Mouse (Mus musculus) brain, adult 10 weeks (tissue): ENCODE measurements around the gene Olfr223. TPM values are rescaled to one million over a fixed set of nuclear protein-coding genes. Genes with fewer than 3 reads are reported as not detected.

Experiments
- polyA plus RNA-seq: library from polyadenylated mRNA; stranded (reverse); fragments of 350-450 nt; fragmentation: Illumina TruSeq; extraction: RNeasy Lipid Tissue Mini Kit (QIAGEN cat#74804); gene quantifications from one replicate; pipeline ENCODE4 v1.2.3, GENCODE M21; 2015; ENCODE audit warnings: low read depth, low replicate concordance

The Olfr223 gene
- not detected for polyA plus RNA-seq

DNA sequence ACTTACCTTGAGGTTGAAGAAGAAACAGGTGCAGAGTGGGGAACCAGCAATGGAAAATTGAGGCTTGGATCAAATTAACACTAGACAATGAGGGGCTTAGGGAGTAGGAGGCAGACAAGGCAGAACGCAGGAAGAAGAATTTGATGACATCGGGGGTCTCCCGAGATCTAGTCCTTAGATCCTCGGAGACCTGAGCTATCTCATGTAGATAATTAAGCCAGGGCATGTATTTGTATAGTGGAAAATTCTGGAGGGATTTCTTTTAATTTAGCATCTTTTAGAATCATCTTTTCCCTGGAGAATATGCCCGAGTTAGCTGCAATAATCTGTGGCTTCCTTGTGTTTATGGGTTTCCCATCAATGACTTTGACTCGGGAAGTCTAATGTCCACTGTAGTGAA is at the start of gene Olfr223:
Gene Olfr223, minus strand, starts transcription at position 101 of the 400 bp plus-strand sequence.

DNA sequence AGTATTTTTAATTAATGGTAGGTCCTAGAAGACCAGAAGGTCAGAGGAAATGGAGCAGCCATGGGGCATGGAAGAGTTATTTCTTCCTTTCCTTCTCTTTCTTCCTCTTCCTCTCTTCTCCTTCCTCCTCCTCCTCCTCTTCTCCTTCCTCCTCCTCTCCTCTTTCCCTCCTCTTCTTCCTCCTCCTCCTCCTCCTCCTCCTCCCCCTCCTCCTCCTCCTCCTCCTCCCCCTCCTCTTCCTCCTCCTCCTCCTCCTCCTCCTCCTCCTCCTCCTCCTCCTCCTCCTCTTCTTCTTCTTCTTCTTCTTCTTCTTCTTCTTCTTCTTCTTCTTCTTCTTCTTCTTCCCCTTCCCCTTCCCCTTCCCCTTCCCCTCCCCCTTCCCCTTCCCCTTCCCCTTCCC is 17.0 kb downstream of the Olfr223 start, which contains the start of gene Olfr222:
Gene Olfr222, minus strand, starts transcription at position 101 of the 400 bp plus-strand sequence.

DNA sequence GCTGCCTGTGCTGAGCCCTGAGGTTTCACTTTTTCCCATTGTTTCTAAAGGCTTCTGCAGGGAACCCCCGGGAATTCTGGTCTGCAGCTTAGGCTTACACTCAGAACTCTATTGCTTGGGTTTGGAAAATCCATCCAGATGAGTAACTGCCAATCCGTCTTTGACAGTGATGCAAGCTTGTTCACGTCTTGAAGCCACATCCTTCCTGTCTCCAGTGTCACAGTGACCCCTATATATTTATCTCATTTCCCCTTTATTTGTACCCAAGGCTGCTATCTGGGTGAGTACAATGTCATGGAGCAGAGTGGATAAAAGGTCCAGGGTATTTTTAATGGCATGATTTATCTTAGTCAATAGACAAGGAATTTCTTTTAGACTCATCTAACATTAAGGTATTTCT is 51.8 kb downstream of the Olfr223 start, which contains the start of gene Nlrp3:
Gene Nlrp3, plus strand, starts transcription at position 245 of the 400 bp plus-strand sequence.

Other genes starting within 250 kb of the Olfr223 start
- gene Prss38, start 217.6 kb downstream of the Olfr223 start, polyA plus RNA-seq: not detected
- 16.3 TPM for gene Jmjd4, start 143.2 kb downstream of the Olfr223 start, polyA plus RNA-seq
- gene Snap47, start 142.1 kb downstream of the Olfr223 start, polyA plus RNA-seq: 477 TPM
- gene Zfp867, start 120.8 kb downstream of the Olfr223 start, polyA plus RNA-seq: 6.7 TPM
- gene Zkscan17, start 66.5 kb downstream of the Olfr223 start, polyA plus RNA-seq: 6.6 TPM
- 0.51 TPM for gene Nlrp3, start 51.7 kb downstream of the Olfr223 start, polyA plus RNA-seq
- gene Olfr222, start 17.1 kb downstream of the Olfr223 start, polyA plus RNA-seq: not detected
- gene Mprip, start 68.0 kb upstream of the Olfr223 start, polyA plus RNA-seq: 149 TPM
- gene Pld6, start 194.4 kb upstream of the Olfr223 start, polyA plus RNA-seq: 1.6 TPM
- 40.7 TPM for gene Flcn, start 216.7 kb upstream of the Olfr223 start, polyA plus RNA-seq
- gene Nt5m, start 246.2 kb upstream of the Olfr223 start, polyA plus RNA-seq: 75.2 TPM
- gene Cops3, start 246.5 kb upstream of the Olfr223 start, polyA plus RNA-seq: 139 TPM